Mouse (Mus musculus): ENCODE data around the gene Gstm5.

Gene Gstm5

DNA sequence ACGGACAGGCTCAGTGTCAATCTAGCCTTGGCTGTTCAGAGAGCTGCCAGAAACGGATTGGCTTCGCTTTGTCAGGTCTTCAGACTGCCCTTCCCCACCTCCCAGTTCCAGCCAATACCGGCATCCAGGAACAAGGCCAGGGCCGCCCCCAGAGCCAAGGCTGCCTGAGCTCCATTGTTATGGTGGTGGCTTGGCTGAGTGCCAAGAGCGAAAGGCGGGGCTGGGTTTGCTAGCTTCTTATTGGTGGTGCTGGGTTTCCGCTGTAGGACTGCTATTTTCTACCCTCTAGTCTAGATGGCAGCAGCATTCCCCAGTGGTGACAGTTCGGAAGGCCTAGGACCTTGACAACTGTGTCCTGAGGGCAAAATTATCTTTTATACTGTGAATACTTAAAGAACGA, 36.0 kb downstream of the Gstm5 start, which contains the start of gene Gstm7:
TSS of gene Gstm7 (minus strand) at position 148 of the 400 bp plus-strand sequence.
- peak; percentile 64 to 79 for DNase-seq (ENCODE audit: low read depth in 2 of 2, low spot score in 2 of 2)

- no peak for DNase-seq (ENCODE audit: low read depth in 2 of 2, low spot score in 2 of 2)
Observed at GRCm38 (mm10) chr3:107932128-107932527, 36.5 kb downstream of the Gstm5 start.

- DNase-seq (ENCODE audit: low read depth in 2 of 2, low spot score in 2 of 2): no peak
Observed at GRCm38 (mm10) chr3:107935268-107935667, 39.6 kb downstream of the Gstm5 start.

GRCm38 (mm10) chr3:107935888-107936287, 40.3 kb downstream of the Gstm5 start:
- DNase-seq (ENCODE audit: low read depth in 2 of 2, low spot score in 2 of 2): no peak

DNA sequence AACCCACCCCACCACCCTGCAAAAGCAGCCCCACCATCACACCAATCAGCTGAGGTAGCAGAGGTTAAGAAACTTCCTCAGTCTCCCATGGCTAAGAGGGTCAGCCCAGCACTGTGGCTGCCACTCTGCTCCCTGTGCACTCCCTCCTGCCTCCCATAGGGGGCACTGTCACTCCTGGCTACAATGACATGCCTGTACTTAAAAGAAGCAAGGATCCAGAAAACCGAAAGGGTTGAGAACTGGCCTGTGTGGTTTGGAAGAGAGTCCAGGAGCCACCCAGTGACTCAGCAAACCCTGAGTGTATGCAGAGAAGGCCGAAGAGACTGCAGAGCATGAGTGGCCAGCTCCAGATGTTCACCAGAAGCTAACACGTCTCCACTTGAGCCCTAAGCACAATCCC, 43.8 kb downstream of the Gstm5 start:
- DNase-seq (ENCODE audit: low read depth in 2 of 2, low spot score in 2 of 2): peak; percentile 3 to 15

GRCm38 (mm10) chr3:107939830-107940229, 44.2 kb downstream of the Gstm5 start:
- no peak for DNase-seq (ENCODE audit: low read depth in 2 of 2, low spot score in 2 of 2)

DNA sequence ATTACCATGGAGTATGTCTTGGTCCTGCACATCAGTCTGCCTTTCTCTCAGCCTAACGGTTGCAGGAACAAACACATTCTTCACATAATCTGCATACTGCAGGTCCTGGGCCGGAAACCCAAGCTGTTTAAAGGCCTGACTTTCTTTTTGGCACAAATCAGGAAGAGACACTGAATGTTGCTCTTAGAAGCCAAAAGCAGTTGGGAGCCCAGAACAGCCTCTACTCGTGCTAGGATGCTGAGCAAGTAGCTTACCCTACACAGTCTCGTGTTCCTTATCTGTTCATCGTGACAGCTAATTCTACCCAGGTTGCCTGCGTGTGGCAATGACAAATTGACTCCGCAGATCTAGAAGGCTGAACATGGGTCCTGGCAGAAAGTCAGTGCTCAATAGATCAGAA, 44.9 kb downstream of the Gstm5 start:
- DNase-seq (ENCODE audit: low read depth in 2 of 2, low spot score in 2 of 2): no peak

DNA sequence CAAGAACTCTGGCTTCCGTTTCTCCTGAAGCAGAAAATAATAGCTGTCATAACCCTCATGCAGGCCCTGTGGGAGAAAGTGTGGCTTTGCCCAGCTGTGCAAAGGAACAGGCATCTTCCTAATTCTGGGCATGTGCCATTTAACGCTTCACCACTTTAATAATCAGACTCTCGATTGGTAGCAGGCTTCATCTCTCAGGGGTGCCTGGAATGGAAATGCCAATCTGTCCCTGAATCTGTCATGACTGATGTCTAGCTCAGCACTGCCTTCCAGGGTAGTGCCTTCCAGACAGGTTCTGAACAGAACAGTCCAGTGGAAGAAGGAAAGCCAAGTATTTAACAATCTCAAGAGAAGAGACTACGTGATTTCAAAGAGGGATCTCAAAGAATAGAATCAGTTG, 45.6 kb downstream of the Gstm5 start:
- DNase-seq (ENCODE audit: low read depth in 2 of 2, low spot score in 2 of 2): no peak

- no peak for DNase-seq (ENCODE audit: low read depth in 2 of 2, low spot score in 2 of 2)
Observed at GRCm38 (mm10) chr3:107943239-107943990, 47.8 kb downstream of the Gstm5 start, which contains the start of gene Gstm6. Gene Gstm6 (minus strand): TSS chr3:107943749.

DNA sequence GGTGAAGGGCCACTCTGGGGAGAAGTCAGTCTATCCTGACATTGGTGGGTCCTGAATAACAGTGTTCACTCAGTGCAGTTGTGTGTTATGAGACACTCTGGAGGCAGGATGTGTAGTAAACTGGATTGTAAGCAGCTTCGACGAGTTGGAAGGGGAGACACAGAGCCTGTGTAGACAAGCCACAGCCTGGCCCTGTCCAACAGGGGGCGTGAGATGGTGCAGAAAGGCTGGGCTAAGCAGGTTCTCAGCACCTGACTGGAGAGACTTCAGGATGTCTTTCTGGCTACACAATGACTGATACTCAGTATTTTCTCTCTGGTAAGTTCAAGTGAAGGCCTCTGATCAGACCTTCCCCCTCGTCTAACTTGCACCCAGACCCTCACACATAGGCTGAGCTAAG, 50.1 kb downstream of the Gstm5 start:
- DNase-seq (ENCODE audit: low read depth in 2 of 2, low spot score in 2 of 2): no peak

All from CD8-positive naive resting alpha-beta T cell, adult 2 months (primary cell).